Mouse (Mus musculus): ENCODE measurements around the gene Gm6583. TPM values are rescaled to one million over a fixed set of nuclear protein-coding genes. Genes with fewer than 3 reads are reported as not detected.

Gene Gm6583
- polyA plus RNA-seq, 1 experiment: 0.04 TPM

DNA sequence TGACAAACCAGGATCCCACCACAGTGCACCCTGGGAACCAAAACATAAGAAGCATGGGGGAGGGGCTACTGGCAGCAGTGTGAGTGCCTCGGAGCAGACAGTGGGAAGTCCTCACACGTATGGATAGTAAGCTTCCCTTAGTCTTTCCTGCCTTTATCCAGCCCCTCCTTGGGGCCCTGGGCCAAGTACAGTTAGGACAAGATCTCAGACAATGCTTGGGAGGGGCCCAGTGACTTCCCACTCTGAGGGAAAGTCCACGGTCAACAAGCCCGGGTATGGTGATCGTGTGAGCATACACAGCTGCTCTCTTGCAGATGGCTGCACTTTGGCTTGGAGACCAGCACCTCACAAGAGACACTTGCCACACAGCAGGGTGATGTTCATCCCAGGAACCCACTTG, 38.5 kb downstream of the Gm6583 start:
- H3K79me2 ChIP-seq (ENCODE audit: control insufficient read depth, insufficient read depth): no peaks in the 10 kb centered on the region
- H3K4me2 ChIP-seq (ENCODE audit: low read depth): no peak overlapping the region
- peaks cover 19% of the 10 kb centered on the region for H3K36me3 ChIP-seq (ENCODE audit: control insufficient read depth, insufficient read depth)
- no peak overlapping the region for H3K4me3 ChIP-seq
- no peaks in the 10 kb centered on the region for H3K27me3 ChIP-seq (ENCODE audit: control insufficient read depth, insufficient read depth, insufficient read length)
- TF ChIP-seq SRF (IDR thresholded peaks at IDR 0.05; ENCODE audit: control insufficient read depth, insufficient read length, low read depth) (no peak), TCF3 (IDR thresholded peaks at IDR 0.05; ENCODE audit: insufficient read length, low read depth) (no peak), POLR2AphosphoS2 (IDR thresholded peaks at IDR 0.05; ENCODE audit: insufficient read length, low read depth) (peak; percentile 53), CEBPB (IDR thresholded peaks at IDR 0.05; ENCODE audit: insufficient read depth, poor library complexity, severe bottlenecking) (no peak)
- no peak overlapping the region for H3ac ChIP-seq (ENCODE audit: control insufficient read depth, insufficient read length)

GRCm38 (mm10) chr5:112316468-112316867, 39.4 kb downstream of the Gm6583 start:
- H3K4me2 ChIP-seq (ENCODE audit: low read depth): no peak overlapping the region
- no peaks in the 10 kb centered on the region for H3K79me2 ChIP-seq (ENCODE audit: control insufficient read depth, insufficient read depth)
- H3K36me3 ChIP-seq (ENCODE audit: control insufficient read depth, insufficient read depth): peaks cover 23% of the 10 kb centered on the region
- H3K27me3 ChIP-seq (ENCODE audit: control insufficient read depth, insufficient read depth, insufficient read length): no peaks in the 10 kb centered on the region
- TF ChIP-seq POLR2AphosphoS2 (IDR thresholded peaks at IDR 0.05; ENCODE audit: insufficient read length, low read depth): peak; percentile 30
- no peak for TF ChIP-seq E2F4 (IDR thresholded peaks at IDR 0.05; ENCODE audit: insufficient read depth)
- no peak for TF ChIP-seq TCF12 (IDR thresholded peaks at IDR 0.05; ENCODE audit: insufficient read depth, poor library complexity, severe bottlenecking)
- no peak for TF ChIP-seq TCF3 (IDR thresholded peaks at IDR 0.05; ENCODE audit: insufficient read length, low read depth)
- TF ChIP-seq MAX (IDR thresholded peaks at IDR 0.05; ENCODE audit: low read depth): no peak
- no peak overlapping the region for H3K4me3 ChIP-seq
- no peak overlapping the region for H3ac ChIP-seq (ENCODE audit: control insufficient read depth, insufficient read length)

DNA sequence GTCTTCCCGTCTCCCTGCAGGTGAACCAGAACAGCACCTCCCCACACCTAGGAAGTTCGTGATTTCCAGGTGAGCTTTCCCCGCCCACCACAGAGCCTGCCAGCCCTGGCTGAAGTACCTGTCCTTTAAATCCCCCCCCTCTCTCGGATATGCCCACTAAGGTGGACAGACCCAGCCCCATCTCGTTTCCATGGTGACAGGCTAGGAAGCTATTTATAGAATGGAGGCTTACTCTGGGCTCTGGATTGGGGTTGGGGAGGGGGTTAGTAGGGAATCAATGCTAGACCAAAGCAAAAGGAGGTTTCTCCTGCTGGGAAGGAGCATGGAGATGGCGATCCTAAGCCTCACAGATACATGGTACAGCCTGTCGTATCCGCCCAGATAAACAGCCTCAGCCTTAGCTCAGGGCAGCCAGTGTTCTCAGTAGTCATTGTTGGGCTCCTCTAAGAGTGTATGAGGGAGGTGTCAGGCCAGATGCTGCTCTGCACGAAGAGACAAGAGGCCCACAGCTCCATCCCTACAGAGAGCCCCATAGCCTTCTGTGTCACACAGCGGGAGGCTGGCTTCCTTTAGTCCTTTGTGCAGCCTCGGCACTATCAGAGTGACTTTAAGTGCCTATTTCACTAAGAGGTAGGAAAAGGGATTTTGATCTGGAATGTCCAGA, 42.5 kb downstream of the Gm6583 start:
- H3K79me2 ChIP-seq (ENCODE audit: control insufficient read depth, insufficient read depth): no peaks in the 10 kb centered on the region
- no peak overlapping the region for H3ac ChIP-seq (ENCODE audit: control insufficient read depth, insufficient read length)
- TF ChIP-seq POLR2AphosphoS2 (IDR thresholded peaks at IDR 0.05; ENCODE audit: insufficient read length, low read depth): no peak
- TF ChIP-seq USF1 (IDR thresholded peaks at IDR 0.05; ENCODE audit: low read depth): no peak
- no peak for TF ChIP-seq POLR2A (IDR thresholded peaks at IDR 0.05; ENCODE audit: insufficient read length, low read depth)
- no peak for TF ChIP-seq TCF3 (IDR thresholded peaks at IDR 0.05; ENCODE audit: insufficient read length, low read depth)
- no peak for TF ChIP-seq TCF12 (IDR thresholded peaks at IDR 0.05; ENCODE audit: insufficient read depth, poor library complexity, severe bottlenecking)
- no peak for TF ChIP-seq MYOG (IDR thresholded peaks at IDR 0.05; ENCODE audit: control insufficient read depth in 1 of 3, insufficient read depth in 1 of 3, insufficient read length in 2 of 3, low read depth in 2 of 3)
- TF ChIP-seq CEBPB (IDR thresholded peaks at IDR 0.05; ENCODE audit: insufficient read depth, poor library complexity, severe bottlenecking): no peak
- no peak for TF ChIP-seq MYOD1 (IDR thresholded peaks at IDR 0.05; ENCODE audit: control insufficient read depth in 1 of 3, insufficient read length in 2 of 3, low read depth in 2 of 3)
- no peak for TF ChIP-seq MAX (IDR thresholded peaks at IDR 0.05; ENCODE audit: low read depth)
- no peak for TF ChIP-seq SRF (IDR thresholded peaks at IDR 0.05; ENCODE audit: control insufficient read depth, insufficient read length, low read depth)
- H3K36me3 ChIP-seq (ENCODE audit: control insufficient read depth, insufficient read depth): peaks cover 28% of the 10 kb centered on the region
- H3K27me3 ChIP-seq (ENCODE audit: control insufficient read depth, insufficient read depth, insufficient read length): no peaks in the 10 kb centered on the region
- no peak overlapping the region for H3K4me2 ChIP-seq (ENCODE audit: low read depth)
- H3K4me3 ChIP-seq: no peak overlapping the region

GRCm38 (mm10) chr5:112305842-112306241, 50.0 kb downstream of the Gm6583 start:
- Histone ChIP-seq H3ac (ENCODE audit: control insufficient read depth, insufficient read length) (no peak overlapping the region), H3K27me3 (ENCODE audit: control insufficient read depth, insufficient read depth, insufficient read length) (no peaks in the 10 kb centered on the region), H3K36me3 (ENCODE audit: control insufficient read depth, insufficient read depth) (no peaks in the 10 kb centered on the region), H3K79me2 (ENCODE audit: control insufficient read depth, insufficient read depth) (peaks cover 29% of the 10 kb centered on the region), H3K4me2 (ENCODE audit: low read depth) (no peak overlapping the region), H3K4me3 (no peak overlapping the region)
- TF ChIP-seq MYOG (IDR thresholded peaks at IDR 0.05; ENCODE audit: control insufficient read depth in 1 of 3, insufficient read depth in 1 of 3, insufficient read length in 2 of 3, low read depth in 2 of 3): no peak
- no peak for TF ChIP-seq POLR2AphosphoS2 (IDR thresholded peaks at IDR 0.05; ENCODE audit: insufficient read length, low read depth)
- TF ChIP-seq MAX (IDR thresholded peaks at IDR 0.05; ENCODE audit: low read depth): no peak
- no peak for TF ChIP-seq REST (IDR thresholded peaks at IDR 0.05; ENCODE audit: insufficient read depth, insufficient read length)
- TF ChIP-seq TCF12 (IDR thresholded peaks at IDR 0.05; ENCODE audit: insufficient read depth, poor library complexity, severe bottlenecking): no peak
- TF ChIP-seq POLR2A (IDR thresholded peaks at IDR 0.05; ENCODE audit: insufficient read length, low read depth): no peak
- no peak for TF ChIP-seq CEBPB (IDR thresholded peaks at IDR 0.05; ENCODE audit: insufficient read depth, poor library complexity, severe bottlenecking)
- no peak for TF ChIP-seq USF1 (IDR thresholded peaks at IDR 0.05; ENCODE audit: low read depth)
- TF ChIP-seq SRF (IDR thresholded peaks at IDR 0.05; ENCODE audit: control insufficient read depth, insufficient read length, low read depth): no peak
- TF ChIP-seq E2F4 (IDR thresholded peaks at IDR 0.05; ENCODE audit: insufficient read depth): no peak
- TF ChIP-seq TCF3 (IDR thresholded peaks at IDR 0.05; ENCODE audit: insufficient read length, low read depth): no peak
- TF ChIP-seq MYOD1 (IDR thresholded peaks at IDR 0.05; ENCODE audit: control insufficient read depth in 1 of 3, insufficient read length in 2 of 3, low read depth in 2 of 3): no peak

Other genes starting within 250 kb of the Gm6583 start
- 2.8 TPM for gene Cryba4, start 103.5 kb downstream of the Gm6583 start, polyA plus RNA-seq (2012; fragmentation: generic; extraction: Trizol)
- 0.36 TPM for gene Crybb1, start 100.2 kb downstream of the Gm6583 start, polyA plus RNA-seq (2012; fragmentation: generic; extraction: Trizol)
- gene Tpst2, start 79.3 kb downstream of the Gm6583 start, polyA plus RNA-seq (2012; fragmentation: generic; extraction: Trizol): 94.7 TPM
- 31.7 TPM for gene Tfip11, start 29.7 kb downstream of the Gm6583 start, polyA plus RNA-seq (2012; fragmentation: generic; extraction: Trizol)
- gene Srrd, start 13.0 kb downstream of the Gm6583 start, polyA plus RNA-seq (2012; fragmentation: generic; extraction: Trizol): 19.0 TPM
- 19.1 TPM for gene Hps4, start 12.9 kb downstream of the Gm6583 start, polyA plus RNA-seq (2012; fragmentation: generic; extraction: Trizol)
- 0.67 TPM for gene Asphd2, start 38.8 kb upstream of the Gm6583 start, polyA plus RNA-seq (2012; fragmentation: generic; extraction: Trizol)
- not detected for gene Gm6588, start 93.4 kb upstream of the Gm6583 start, polyA plus RNA-seq (2012; fragmentation: generic; extraction: Trizol)
- gene Sez6l, start 221.2 kb upstream of the Gm6583 start, polyA plus RNA-seq (2012; fragmentation: generic; extraction: Trizol): not detected

All from myocyte (in vitro differentiated cells).